Mouse (Mus musculus): ENCODE measurements around the gene Kif3c. TPM values are rescaled to one million over a fixed set of nuclear protein-coding genes. Genes with fewer than 3 reads are reported as not detected.

Gene Kif3c
- total and polyA plus RNA-seq, 3 experiments, result 3.5 to 5.9 (median 5.5) TPM

- Histone ChIP-seq H3K27me3 (replicated peaks) (no peaks in the 10 kb centered on the region), H3K4me3 (replicated peaks in 1 of 3; ENCODE audit: low read depth in 2 of 3, low read length in 2 of 3, poor library complexity in 1 of 3) (no peak overlapping the region), H3K79me2 (replicated peaks; ENCODE audit: control insufficient read depth, extremely low read depth, insufficient read depth, poor library complexity, severe bottlenecking) (no peaks in the 10 kb centered on the region; the same call in 1 of the 2 replicates), H3K9me3 (replicated peaks; ENCODE audit: low read length) (no peaks in the 10 kb centered on the region), H3K36me3 (replicated peaks in 1 of 2; ENCODE audit: control insufficient read depth in 1 of 2, insufficient read depth in 1 of 2, low read length in 1 of 2) (peaks cover 20 to 66% of the 10 kb centered on the region in 2 experiments), H3K27ac (ENCODE audit: insufficient read depth, low read depth) (no peak overlapping the region), H3K9ac (ENCODE audit: insufficient read depth, low read depth) (no peak overlapping the region), H3K4me2 (ENCODE audit: insufficient read depth, low read depth, poor library complexity, severe bottlenecking) (no peak overlapping the region), H3K4me1 (ENCODE audit: control insufficient read depth in 1 of 2, insufficient read depth in 2 of 2) (peaks cover 16 to 60% of the 10 kb centered on the region in 2 experiments)
- dilution Hi-C loops (cut with MboI; ENCODE audit: extremely low pct_ligation_motif_present, extremely low pct_unique_long_range_greater_than_20kb, low sequenced_read_pairs) (no loop called here), in situ Hi-C loops (cut with MboI; ENCODE audit: low pct_ligation_motif_present, low pct_unique_long_range_greater_than_20kb, low sequenced_read_pairs) (no loop called here)
- no peak for DNase-seq (ENCODE audit: extremely low read depth)
- 0 out of 2 replicates have a peak, but pooled peaks have one; percentile 8 for TF ChIP-seq BHLHE40 (IDR thresholded peaks at IDR 0.05; ENCODE audit: low read depth, low read length)
- no peak for TF ChIP-seq POLR2AphosphoS2 (IDR thresholded peaks at IDR 0.05; ENCODE audit: low read depth, low read length)
- TF ChIP-seq MXI1 (IDR thresholded peaks at IDR 0.05; ENCODE audit: low read depth, low read length), result no peak
- TF ChIP-seq ETS1 (conservative IDR thresholded peaks at IDR 0.05; ENCODE audit: low read depth, low read length), result 0 out of 2 replicates have a peak, but pooled peaks have one; percentile 17
- peak; percentile 24; the same call in 1 of the 2 replicates for TF ChIP-seq NRF1 (IDR thresholded peaks at IDR 0.05; ENCODE audit: low read depth, low read length)
- no peak for TF ChIP-seq ELF1 (IDR thresholded peaks at IDR 0.05; ENCODE audit: low read depth, low read length)
Observed at GRCm38 (mm10) chr12:3344155-3344554, 20.8 kb upstream of the Kif3c start.

GRCm38 (mm10) chr12:3345038-3345437 lies 19.9 kb upstream of the Kif3c start:
- dilution Hi-C loops (cut with MboI; ENCODE audit: extremely low pct_ligation_motif_present, extremely low pct_unique_long_range_greater_than_20kb, low sequenced_read_pairs), result no loop called here

GRCm38 (mm10) chr12:3347682-3348081 lies 17.2 kb upstream of the Kif3c start:
- in situ Hi-C loops (cut with MboI; ENCODE audit: low pct_ligation_motif_present, low pct_unique_long_range_greater_than_20kb, low sequenced_read_pairs), result loop anchor here (5.0 kb wide), 1 partner anchor 35 kb away; no protein-coding TSS in a partner anchor
- H3K4me3 ChIP-seq (replicated peaks in 1 of 3; ENCODE audit: low read depth in 2 of 3, low read length in 2 of 3, poor library complexity in 1 of 3), result no peak overlapping the region
- H3K9ac ChIP-seq (ENCODE audit: insufficient read depth, low read depth), result no peak overlapping the region
- H3K4me1 ChIP-seq (ENCODE audit: control insufficient read depth in 1 of 2, insufficient read depth in 2 of 2), result peaks cover 17 to 66% of the 10 kb centered on the region in 2 experiments
- no peak for DNase-seq (ENCODE audit: extremely low read depth)
- H3K27me3 ChIP-seq (replicated peaks), result no peaks in the 10 kb centered on the region
- peaks cover 6 to 51% of the 10 kb centered on the region in 2 experiments for H3K36me3 ChIP-seq (replicated peaks in 1 of 2; ENCODE audit: control insufficient read depth in 1 of 2, insufficient read depth in 1 of 2, low read length in 1 of 2)
- dilution Hi-C loops (cut with MboI; ENCODE audit: extremely low pct_ligation_motif_present, extremely low pct_unique_long_range_greater_than_20kb, low sequenced_read_pairs), result no loop called here
- no peak overlapping the region for H3K4me2 ChIP-seq (ENCODE audit: insufficient read depth, low read depth, poor library complexity, severe bottlenecking)
- H3K9me3 ChIP-seq (replicated peaks; ENCODE audit: low read length), result no peaks in the 10 kb centered on the region
- TF ChIP-seq PAX5 (IDR thresholded peaks at IDR 0.05; ENCODE audit: low read length) (no peak), USF2 (conservative IDR thresholded peaks at IDR 0.05; ENCODE audit: low read depth, low read length) (no peak), TBP (conservative IDR thresholded peaks at IDR 0.05; ENCODE audit: low read depth, low read length) (no peak), NRF1 (IDR thresholded peaks at IDR 0.05; ENCODE audit: low read depth, low read length) (no peak), ZNF384 (IDR thresholded peaks at IDR 0.05; ENCODE audit: low read depth, low read length) (peak; percentile 83), KAT2A (IDR thresholded peaks at IDR 0.05; ENCODE audit: insufficient replicate concordance, low read length) (no peak)
- no peak overlapping the region for H3K27ac ChIP-seq (ENCODE audit: insufficient read depth, low read depth)
- peaks cover 5% of the 10 kb centered on the region; the same call in 1 of the 2 replicates for H3K79me2 ChIP-seq (replicated peaks; ENCODE audit: control insufficient read depth, extremely low read depth, insufficient read depth, poor library complexity, severe bottlenecking)

More at GRCm38 (mm10) chr12:3345038-3345437, 19.9 kb upstream of the Kif3c start:
- Histone ChIP-seq H3K9ac (ENCODE audit: insufficient read depth, low read depth) (no peak overlapping the region), H3K9me3 (replicated peaks; ENCODE audit: low read length) (no peaks in the 10 kb centered on the region), H3K36me3 (replicated peaks in 1 of 2; ENCODE audit: control insufficient read depth in 1 of 2, insufficient read depth in 1 of 2, low read length in 1 of 2) (peaks cover 19 to 59% of the 10 kb centered on the region in 2 experiments), H3K4me1 (ENCODE audit: control insufficient read depth in 1 of 2, insufficient read depth in 2 of 2) (peaks cover 13 to 58% of the 10 kb centered on the region in 2 experiments), H3K4me3 (replicated peaks in 1 of 3; ENCODE audit: low read depth in 2 of 3, low read length in 2 of 3, poor library complexity in 1 of 3) (no peak overlapping the region), H3K27ac (ENCODE audit: insufficient read depth, low read depth) (no peak overlapping the region), H3K79me2 (replicated peaks; ENCODE audit: control insufficient read depth, extremely low read depth, insufficient read depth, poor library complexity, severe bottlenecking) (no peaks in the 10 kb centered on the region; the same call in 1 of the 2 replicates), H3K27me3 (replicated peaks) (no peaks in the 10 kb centered on the region), H3K4me2 (ENCODE audit: insufficient read depth, low read depth, poor library complexity, severe bottlenecking) (no peak overlapping the region)
- TF ChIP-seq USF2 (conservative IDR thresholded peaks at IDR 0.05; ENCODE audit: low read depth, low read length), result no peak
- TF ChIP-seq POLR2A (IDR thresholded peaks at IDR 0.05; ENCODE audit: low read depth, low read length), result no peak
- no peak for TF ChIP-seq ZC3H11A (IDR thresholded peaks at IDR 0.05; ENCODE audit: low read depth, low read length)
- TF ChIP-seq E2F4 (IDR thresholded peaks at IDR 0.05; ENCODE audit: insufficient replicate concordance, low read depth, low read length), result no peak
- no peak for TF ChIP-seq USF1 (IDR thresholded peaks at IDR 0.05; ENCODE audit: low read depth, low read length)
- no peak for TF ChIP-seq POLR2AphosphoS2 (IDR thresholded peaks at IDR 0.05; ENCODE audit: low read depth, low read length)
- no peak for TF ChIP-seq TBP (conservative IDR thresholded peaks at IDR 0.05; ENCODE audit: low read depth, low read length)
- TF ChIP-seq MXI1 (IDR thresholded peaks at IDR 0.05; ENCODE audit: low read depth, low read length), result no peak
- TF ChIP-seq UBTF (IDR thresholded peaks at IDR 0.05; ENCODE audit: low read depth, low read length), result no peak
- no peak for TF ChIP-seq ZNF384 (IDR thresholded peaks at IDR 0.05; ENCODE audit: low read depth, low read length)
- no peak for TF ChIP-seq HCFC1 (IDR thresholded peaks at IDR 0.05; ENCODE audit: low read depth, low read length)
- in situ Hi-C loops (cut with MboI; ENCODE audit: low pct_ligation_motif_present, low pct_unique_long_range_greater_than_20kb, low sequenced_read_pairs), result loop anchor here (5.0 kb wide), 1 partner anchor 33 kb away; no protein-coding TSS in a partner anchor
- no peak for DNase-seq (ENCODE audit: extremely low read depth)

Data from CH12.LX (cell line).